Mouse (Mus musculus): ENCODE results near the gene Jakmip3. TPM values are rescaled to one million over a fixed set of nuclear protein-coding genes. Genes with fewer than 3 reads are reported as not detected.

Gene Jakmip3
- polyA plus RNA-seq, 1 experiment = not detected

DNA sequence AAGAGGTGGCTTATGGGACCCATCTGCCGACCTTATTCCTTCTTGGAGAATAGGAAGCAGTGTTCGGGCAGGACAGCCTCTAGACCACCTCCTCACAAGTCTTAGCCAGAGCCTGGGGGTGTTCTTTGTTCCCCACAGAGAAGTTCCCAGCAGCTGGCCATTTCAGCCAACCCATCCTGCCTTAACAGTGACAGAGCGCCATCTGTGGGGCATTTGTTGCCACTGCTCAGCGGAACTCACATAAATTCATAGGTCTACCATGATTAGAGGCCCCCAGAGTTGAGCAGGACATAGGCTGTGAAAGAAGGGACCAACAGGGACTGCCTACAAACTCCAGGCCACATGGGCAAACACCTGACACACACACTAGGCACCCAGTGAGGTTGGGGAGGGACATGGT lies 122.9 kb downstream of the Jakmip3 start:
- H3K36me3 ChIP-seq (ENCODE audit: control insufficient read depth) = no peaks in the 10 kb centered on the region
- no peak overlapping the region for H3K4me3 ChIP-seq (replicated peaks)
- no peaks in the 10 kb centered on the region for H3K27me3 ChIP-seq (ENCODE audit: control insufficient read depth)
- no peaks in the 10 kb centered on the region for H3K9me3 ChIP-seq (ENCODE audit: control insufficient read depth, low read length)
- no peaks in the 10 kb centered on the region for H3K4me1 ChIP-seq (ENCODE audit: control insufficient read depth)
- TF ChIP-seq GATA1 (IDR thresholded peaks at IDR 0.05; ENCODE audit: low read length) (no peak), TAL1 (IDR thresholded peaks at IDR 0.05; ENCODE audit: low read length) (no peak)

DNA sequence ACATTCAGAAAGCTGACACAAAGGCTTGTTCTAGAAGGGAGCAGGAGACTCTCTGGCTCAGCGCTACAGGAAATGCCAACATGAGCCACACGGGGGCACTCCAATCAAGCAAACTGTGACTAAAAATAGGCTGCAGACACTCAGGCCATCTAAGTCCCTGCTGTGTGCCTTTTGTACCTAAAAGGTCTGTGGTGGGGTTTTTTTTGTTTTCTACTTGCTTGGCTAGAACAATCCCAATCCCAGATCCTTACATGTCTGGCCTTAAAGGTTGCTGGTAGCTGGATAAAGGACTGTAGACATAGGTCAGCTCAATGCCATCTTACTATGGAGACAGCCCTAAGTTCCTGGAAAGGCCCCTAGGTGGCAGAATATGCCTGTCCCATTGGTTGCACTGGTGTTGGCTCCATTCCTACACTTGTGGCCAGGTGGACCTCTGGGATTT lies 127.7 kb downstream of the Jakmip3 start:
- Histone ChIP-seq H3K4me1 (ENCODE audit: control insufficient read depth) (no peaks in the 10 kb centered on the region), H3K4me3 (replicated peaks) (no peak overlapping the region), H3K36me3 (ENCODE audit: control insufficient read depth) (no peaks in the 10 kb centered on the region), H3K27me3 (ENCODE audit: control insufficient read depth) (no peaks in the 10 kb centered on the region), H3K9me3 (ENCODE audit: control insufficient read depth, low read length) (no peaks in the 10 kb centered on the region)
- TF ChIP-seq TAL1 (IDR thresholded peaks at IDR 0.05; ENCODE audit: low read length) = no peak
- TF ChIP-seq GATA1 (IDR thresholded peaks at IDR 0.05; ENCODE audit: low read length) = no peak

DNA sequence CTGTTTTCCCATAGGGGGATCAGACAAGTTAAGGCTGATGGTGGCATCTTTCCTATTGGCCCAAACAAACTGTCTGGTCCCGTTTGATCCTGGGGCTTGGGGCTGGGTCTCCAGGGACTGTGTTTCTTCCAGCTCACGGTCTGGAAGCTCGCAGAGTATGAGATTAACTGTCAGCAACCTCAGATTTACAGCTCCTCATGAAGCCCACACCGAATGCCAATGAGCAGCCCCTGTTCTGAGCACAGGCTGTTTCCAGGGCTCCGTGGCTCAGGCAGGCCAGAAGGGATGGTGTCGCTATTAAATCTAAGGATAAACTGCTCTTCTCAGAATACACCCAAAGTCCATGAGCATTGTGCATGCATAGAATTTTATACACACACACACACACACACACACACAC lies 133.7 kb downstream of the Jakmip3 start:
- Histone ChIP-seq H3K4me3 (replicated peaks) (no peak overlapping the region), H3K4me1 (ENCODE audit: control insufficient read depth) (no peaks in the 10 kb centered on the region), H3K9me3 (ENCODE audit: control insufficient read depth, low read length) (no peaks in the 10 kb centered on the region), H3K36me3 (ENCODE audit: control insufficient read depth) (no peaks in the 10 kb centered on the region), H3K27me3 (ENCODE audit: control insufficient read depth) (no peaks in the 10 kb centered on the region)
- no peak for TF ChIP-seq TAL1 (IDR thresholded peaks at IDR 0.05; ENCODE audit: low read length)

DNA sequence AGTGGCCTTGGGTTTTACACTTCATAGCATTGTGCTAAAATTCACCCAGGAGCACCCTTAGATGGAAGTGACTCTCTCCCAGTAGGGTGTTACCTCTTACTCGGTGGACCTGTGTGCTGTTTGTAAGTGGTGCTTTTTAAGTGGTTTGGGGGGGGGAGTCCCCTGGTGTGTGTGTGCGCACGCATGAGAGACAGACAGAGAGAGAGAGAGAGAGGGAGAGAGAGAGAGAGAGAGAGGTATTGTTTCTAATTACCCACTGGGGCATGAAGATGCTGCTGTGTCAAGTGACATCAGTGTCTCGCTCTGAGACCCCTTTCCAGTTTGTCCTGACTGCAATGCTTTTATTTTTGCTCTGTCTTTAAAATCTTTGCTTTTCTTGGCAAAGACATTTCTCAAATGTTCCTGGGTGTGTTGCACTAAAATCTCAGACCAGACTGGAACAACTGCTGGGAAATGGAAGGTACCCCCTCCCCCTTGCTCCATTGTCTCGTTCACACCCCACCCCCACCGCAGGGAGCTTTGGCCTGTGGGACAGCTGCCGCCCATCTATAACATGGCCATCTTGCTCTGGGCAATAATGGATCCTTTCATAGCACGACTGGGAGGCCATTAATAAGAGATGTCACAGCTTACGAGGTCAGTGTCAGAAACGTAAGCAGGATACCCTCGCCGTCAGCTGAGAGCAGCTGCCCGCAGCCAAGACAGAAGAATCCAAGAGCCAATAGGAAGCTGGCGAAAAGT lies 134.7 kb downstream of the Jakmip3 start:
- TF ChIP-seq GATA1 (IDR thresholded peaks at IDR 0.05; ENCODE audit: low read length) = no peak
- no peak for TF ChIP-seq TAL1 (IDR thresholded peaks at IDR 0.05; ENCODE audit: low read length)
- H3K4me1 ChIP-seq (ENCODE audit: control insufficient read depth) = no peaks in the 10 kb centered on the region
- no peaks in the 10 kb centered on the region for H3K9me3 ChIP-seq (ENCODE audit: control insufficient read depth, low read length)
- H3K4me3 ChIP-seq (replicated peaks) = no peak overlapping the region
- H3K27me3 ChIP-seq (ENCODE audit: control insufficient read depth) = no peaks in the 10 kb centered on the region
- H3K36me3 ChIP-seq (ENCODE audit: control insufficient read depth) = no peaks in the 10 kb centered on the region

GRCm38 (mm10) chr7:139077283-139077682 lies 136.8 kb downstream of the Jakmip3 start:
- no peaks in the 10 kb centered on the region for H3K9me3 ChIP-seq (ENCODE audit: control insufficient read depth, low read length)

DNA sequence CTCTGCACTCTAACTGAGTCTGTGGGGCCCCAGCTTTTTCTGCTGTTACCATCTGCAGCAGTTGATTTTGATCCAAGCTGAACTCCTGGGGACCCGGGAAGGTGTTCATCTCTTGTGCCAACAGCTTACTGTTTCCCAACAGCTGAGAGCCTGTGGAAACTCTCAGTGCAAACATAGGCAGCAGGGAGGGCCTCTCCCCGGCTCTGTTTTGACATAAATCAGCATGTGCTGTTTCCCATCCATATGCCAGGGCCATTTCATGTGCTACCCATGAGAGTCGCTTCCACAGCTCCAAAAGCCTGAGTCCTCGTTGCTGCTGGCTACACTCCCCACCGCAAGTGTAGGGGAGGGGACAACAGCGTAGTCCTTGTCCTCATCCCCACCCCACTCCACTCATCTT lies 137.7 kb downstream of the Jakmip3 start:
- Histone ChIP-seq H3K36me3 (ENCODE audit: control insufficient read depth) (no peaks in the 10 kb centered on the region), H3K27me3 (ENCODE audit: control insufficient read depth) (no peaks in the 10 kb centered on the region), H3K4me1 (ENCODE audit: control insufficient read depth) (no peaks in the 10 kb centered on the region), H3K9me3 (ENCODE audit: control insufficient read depth, low read length) (no peaks in the 10 kb centered on the region), H3K4me3 (replicated peaks) (no peak overlapping the region)
- no peak for TF ChIP-seq GATA1 (IDR thresholded peaks at IDR 0.05; ENCODE audit: low read length)
- no peak for TF ChIP-seq TAL1 (IDR thresholded peaks at IDR 0.05; ENCODE audit: low read length)

More at GRCm38 (mm10) chr7:139077283-139077682, 136.8 kb downstream of the Jakmip3 start:
- Histone ChIP-seq H3K4me1 (ENCODE audit: control insufficient read depth) (no peaks in the 10 kb centered on the region), H3K4me3 (replicated peaks) (no peak overlapping the region), H3K36me3 (ENCODE audit: control insufficient read depth) (no peaks in the 10 kb centered on the region), H3K27me3 (ENCODE audit: control insufficient read depth) (no peaks in the 10 kb centered on the region)
- TF ChIP-seq GATA1 (IDR thresholded peaks at IDR 0.05; ENCODE audit: low read length) (no peak), TAL1 (IDR thresholded peaks at IDR 0.05; ENCODE audit: low read length) (no peak)

- Histone ChIP-seq H3K36me3 (ENCODE audit: control insufficient read depth) (no peaks in the 10 kb centered on the region), H3K4me1 (ENCODE audit: control insufficient read depth) (no peaks in the 10 kb centered on the region), H3K9me3 (ENCODE audit: control insufficient read depth, low read length) (no peaks in the 10 kb centered on the region), H3K4me3 (replicated peaks) (no peak overlapping the region), H3K27me3 (ENCODE audit: control insufficient read depth) (no peaks in the 10 kb centered on the region)
- TF ChIP-seq GATA1 (IDR thresholded peaks at IDR 0.05; ENCODE audit: low read length) = no peak
- no peak for TF ChIP-seq TAL1 (IDR thresholded peaks at IDR 0.05; ENCODE audit: low read length)
These were observed 138.6 kb downstream of the Jakmip3 start for GRCm38 (mm10) chr7:139079141-139079540.

DNA sequence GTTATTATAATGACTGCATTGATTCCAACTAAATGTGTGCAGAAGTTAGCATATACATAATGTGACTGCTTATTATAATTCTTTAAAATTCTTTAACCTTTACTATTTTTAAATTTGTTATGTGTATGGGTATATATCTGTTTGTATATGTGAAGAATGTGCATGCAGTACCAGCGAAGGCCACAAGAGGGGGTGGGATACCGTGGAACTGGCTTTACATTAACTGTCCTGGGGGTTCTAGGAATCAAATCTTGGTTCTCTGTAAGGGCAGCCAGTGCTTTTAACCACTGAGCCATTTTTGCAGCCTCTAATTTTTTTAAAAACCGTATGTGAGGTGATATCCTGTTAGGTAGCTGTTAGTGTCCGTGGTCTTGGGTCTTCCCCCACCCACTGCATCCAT lies 140.2 kb downstream of the Jakmip3 start:
- Histone ChIP-seq H3K4me1 (ENCODE audit: control insufficient read depth) (no peaks in the 10 kb centered on the region), H3K9me3 (ENCODE audit: control insufficient read depth, low read length) (no peaks in the 10 kb centered on the region; the same call in 1 of the 2 replicates), H3K4me3 (replicated peaks) (no peak overlapping the region), H3K36me3 (ENCODE audit: control insufficient read depth) (no peaks in the 10 kb centered on the region), H3K27me3 (ENCODE audit: control insufficient read depth) (peaks cover 12% of the 10 kb centered on the region)
- TF ChIP-seq GATA1 (IDR thresholded peaks at IDR 0.05; ENCODE audit: low read length) (no peak), TAL1 (IDR thresholded peaks at IDR 0.05; ENCODE audit: low read length) (no peak)

DNA sequence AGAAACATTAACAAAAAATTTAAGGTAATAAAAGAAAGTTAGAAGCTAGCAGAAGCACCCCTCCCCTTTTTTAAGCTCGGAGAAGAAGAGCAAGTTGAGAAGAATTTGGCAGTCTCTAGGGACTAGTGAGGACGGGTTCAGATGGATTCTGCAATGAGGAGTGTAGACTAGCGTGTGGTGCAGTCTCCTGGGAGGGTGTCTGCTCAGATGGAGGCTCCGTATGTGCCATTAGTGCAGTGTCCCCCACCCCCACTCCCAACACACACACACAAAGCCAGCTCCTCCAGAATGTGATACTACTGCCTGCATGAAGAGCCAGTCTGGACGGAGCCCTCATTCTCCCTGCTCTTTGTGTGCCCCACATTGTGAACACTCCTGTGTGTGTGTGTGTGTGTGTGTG lies 140.6 kb downstream of the Jakmip3 start:
- no peak overlapping the region for H3K4me3 ChIP-seq (replicated peaks)
- no peaks in the 10 kb centered on the region; the same call in 1 of the 2 replicates for H3K9me3 ChIP-seq (ENCODE audit: control insufficient read depth, low read length)
- peaks cover 16% of the 10 kb centered on the region for H3K27me3 ChIP-seq (ENCODE audit: control insufficient read depth)
- TF ChIP-seq GATA1 (IDR thresholded peaks at IDR 0.05; ENCODE audit: low read length) = no peak
- TF ChIP-seq TAL1 (IDR thresholded peaks at IDR 0.05; ENCODE audit: low read length) = no peak
- no peaks in the 10 kb centered on the region; the same call in 1 of the 2 replicates for H3K4me1 ChIP-seq (ENCODE audit: control insufficient read depth)
- no peaks in the 10 kb centered on the region for H3K36me3 ChIP-seq (ENCODE audit: control insufficient read depth)
